Comparison of ENCODE assay signal across 21 mouse cellular contexts in genomic region chr13:9426267-9426666, GRCm38 (mm10).
A peak's percentile ranks its signal among the peaks of the same experiment; 100 is the strongest.
DNase-seq lines count a peak whose midpoint lies in the region; ATAC-seq and TF ChIP-seq lines count a peak whose summit lies in the region.
"Had no signal": no experiment of that assay in that cellular context is flagged by ENCODE, and none has a peak within 500 bp of the region (broad histone marks: within the 10 kb centered on the region; RNA-seq: fewer than 3 reads in every experiment).

No protein-coding gene starts in this region.

- H3K4me3 ChIP-seq in heart, embryonic 13.5 days, result no peak overlapping the region
- no peak overlapping the region for H3K4me3 ChIP-seq in heart, embryonic 12.5 days
- no peak overlapping the region for H3K4me3 ChIP-seq in midbrain, embryonic 11.5 days (ENCODE audit: low read depth, low read length)
- no peak overlapping the region for H3K4me3 ChIP-seq in midbrain, embryonic 16.5 days (ENCODE audit: low read depth, low read length)
- no peak overlapping the region for H3K4me3 ChIP-seq in liver, embryonic 14.5 days (ENCODE audit: insufficient read depth in 1 of 2, low read depth in 2 of 2, low read length in 2 of 2)
- no peak overlapping the region for H3K4me3 ChIP-seq in embryonic facial prominence, embryonic 10.5 days
- H3K4me3 ChIP-seq: forebrain, embryonic 13.5 days; hindbrain, embryonic 10.5 days; hindbrain, embryonic 15.5 days; kidney, embryonic 15.5 days; layer of hippocampus, adult 2 months; left cerebral cortex, adult 2 months; limb, embryonic 12.5 days; midbrain, embryonic 13.5 days had no signal

- no peak for TF ChIP-seq CTCF in liver, embryonic 14.5 days (IDR thresholded peaks at IDR 0.05; ENCODE audit: low read depth)

- H3K27me3 ChIP-seq in heart, embryonic 13.5 days (replicated peaks), result no peaks in the 10 kb centered on the region
- H3K27me3 ChIP-seq in heart, embryonic 12.5 days (replicated peaks), result no peaks in the 10 kb centered on the region
- H3K27me3 ChIP-seq in midbrain, embryonic 11.5 days (ENCODE audit: control insufficient read depth, insufficient read depth, low read length), result no peaks in the 10 kb centered on the region
- no peaks in the 10 kb centered on the region for H3K27me3 ChIP-seq in midbrain, embryonic 16.5 days (ENCODE audit: control insufficient read depth, insufficient read depth, low read depth, low read length)
- H3K27me3 ChIP-seq in liver, embryonic 14.5 days (ENCODE audit: control insufficient read depth, insufficient read depth, low read length), result no peaks in the 10 kb centered on the region
- H3K27me3 ChIP-seq in embryonic facial prominence, embryonic 10.5 days (replicated peaks; ENCODE audit: low read depth, poor library complexity, severe bottlenecking), result no peaks in the 10 kb centered on the region
- H3K27me3 ChIP-seq: forebrain, embryonic 13.5 days; hindbrain, embryonic 15.5 days; kidney, embryonic 15.5 days; limb, embryonic 12.5 days; midbrain, embryonic 13.5 days had no signal

- peak; percentile 48 for TF ChIP-seq EP300 in liver, embryonic 14.5 days (IDR thresholded peaks at IDR 0.05; ENCODE audit: low read depth)

- no peaks in the 10 kb centered on the region for H3K9me3 ChIP-seq in heart, embryonic 13.5 days
- H3K9me3 ChIP-seq in heart, embryonic 12.5 days (replicated peaks), result peaks cover 3% of the 10 kb centered on the region
- H3K9me3 ChIP-seq in midbrain, embryonic 11.5 days (ENCODE audit: control insufficient read depth, low read length), result peaks cover 2% of the 10 kb centered on the region; the same call in 1 of the 2 replicates
- H3K9me3 ChIP-seq in midbrain, embryonic 16.5 days (replicated peaks; ENCODE audit: control insufficient read depth, low read length, poor library complexity, severe bottlenecking), result no peaks in the 10 kb centered on the region
- H3K9me3 ChIP-seq in liver, embryonic 14.5 days (ENCODE audit: control insufficient read depth, low read length), result no peaks in the 10 kb centered on the region
- H3K9me3 ChIP-seq in embryonic facial prominence, embryonic 10.5 days, result peaks cover 3% of the 10 kb centered on the region; the same call in 1 of the 2 replicates
- H3K9me3 ChIP-seq: G1E; hindbrain, embryonic 15.5 days; limb, embryonic 12.5 days had no signal

- H3K9ac ChIP-seq in heart, embryonic 13.5 days, result no peak overlapping the region
- no peak overlapping the region for H3K9ac ChIP-seq in heart, embryonic 12.5 days
- no peak overlapping the region for H3K9ac ChIP-seq in midbrain, embryonic 11.5 days (ENCODE audit: low read length)
- H3K9ac ChIP-seq in midbrain, embryonic 16.5 days (ENCODE audit: low read depth, low read length), result no peak overlapping the region
- no peak overlapping the region for H3K9ac ChIP-seq in liver, embryonic 14.5 days (replicated peaks)
- H3K9ac ChIP-seq: forebrain, embryonic 13.5 days; hindbrain, embryonic 15.5 days; kidney, embryonic 15.5 days; limb, embryonic 12.5 days; lung, embryonic 14.5 days; midbrain, embryonic 13.5 days had no signal

- peak; percentile 31 for DNase-seq in midbrain, embryonic 11.5 days (ENCODE audit: low spot score, missing footprints)
- peak; percentile 10 to 43 (median 42) for DNase-seq in liver, embryonic 14.5 days (ENCODE audit: low read depth in 3 of 3, low spot score in 3 of 3)
- no peak for DNase-seq in thymus, postnatal 36 days
- DNase-seq in embryonic facial prominence, embryonic 10.5 days (ENCODE audit: low spot score), result no peak
- DNase-seq: adrenal gland, postnatal 10 days; gastrocnemius, postnatal 14 days; kidney, adult 18-20 months had no signal

- no peak for ATAC-seq in heart, embryonic 13.5 days (ENCODE audit: extremely low read depth, insufficient number of reproducible peaks, low FRiP score, low TSS enrichment)
- ATAC-seq in heart, embryonic 12.5 days (ENCODE audit: insufficient number of reproducible peaks, low FRiP score), result no peak
- ATAC-seq in midbrain, embryonic 11.5 days (ENCODE audit: low FRiP score), result no peak
- ATAC-seq in midbrain, embryonic 16.5 days, result no peak
- ATAC-seq in liver, embryonic 14.5 days (ENCODE audit: insufficient read depth), result peak; percentile 91
- ATAC-seq in megakaryocyte-erythroid progenitor cell, adult 5-6 weeks (replicated peaks; ENCODE audit: low FRiP score, low TSS enrichment, poor library complexity, severe bottlenecking), result peak; percentile 98
- ATAC-seq: forebrain, embryonic 13.5 days; midbrain, embryonic 13.5 days had no signal

- H3K4me2 ChIP-seq in heart, embryonic 13.5 days, result no peak overlapping the region
- H3K4me2 ChIP-seq in heart, embryonic 12.5 days, result no peak overlapping the region
- H3K4me2 ChIP-seq in midbrain, embryonic 11.5 days, result no peak overlapping the region
- no peak overlapping the region for H3K4me2 ChIP-seq in midbrain, embryonic 16.5 days (ENCODE audit: low read length)
- no peak overlapping the region; the same call in 1 of the 2 replicates for H3K4me2 ChIP-seq in liver, embryonic 14.5 days (ENCODE audit: low read depth)
- H3K4me2 ChIP-seq: forebrain, embryonic 13.5 days; hindbrain, embryonic 15.5 days; kidney, embryonic 15.5 days; limb, embryonic 12.5 days; lung, embryonic 14.5 days; midbrain, embryonic 13.5 days had no signal

- no peaks in the 10 kb centered on the region for H3K36me3 ChIP-seq in heart, embryonic 13.5 days
- no peaks in the 10 kb centered on the region for H3K36me3 ChIP-seq in heart, embryonic 12.5 days
- H3K36me3 ChIP-seq in midbrain, embryonic 11.5 days (ENCODE audit: control insufficient read depth, insufficient read depth, low read length), result no peaks in the 10 kb centered on the region
- no peaks in the 10 kb centered on the region for H3K36me3 ChIP-seq in midbrain, embryonic 16.5 days (ENCODE audit: control insufficient read depth, insufficient read depth, low read length)
- H3K36me3 ChIP-seq in liver, embryonic 14.5 days (replicated peaks; ENCODE audit: control insufficient read depth, insufficient read depth, low read depth), result no peaks in the 10 kb centered on the region
- H3K36me3 ChIP-seq in embryonic facial prominence, embryonic 10.5 days (replicated peaks), result no peaks in the 10 kb centered on the region
- H3K36me3 ChIP-seq: G1E; hindbrain, embryonic 10.5 days; hindbrain, embryonic 15.5 days; limb, embryonic 12.5 days; midbrain, embryonic 13.5 days had no signal

- H3K27ac ChIP-seq in heart, embryonic 13.5 days (replicated peaks), result peak overlapping the region; percentile 39; the same call in 1 of the 2 replicates
- H3K27ac ChIP-seq in heart, embryonic 12.5 days (ENCODE audit: poor library complexity, severe bottlenecking), result no peak overlapping the region
- no peak overlapping the region for H3K27ac ChIP-seq in midbrain, embryonic 11.5 days (ENCODE audit: low read depth, low read length)
- H3K27ac ChIP-seq in midbrain, embryonic 16.5 days (ENCODE audit: low read length), result no peak overlapping the region
- no peak overlapping the region for H3K27ac ChIP-seq in liver, embryonic 14.5 days
- no peak overlapping the region for H3K27ac ChIP-seq in embryonic facial prominence, embryonic 10.5 days (replicated peaks)
- H3K27ac ChIP-seq: forebrain, embryonic 13.5 days; hindbrain, embryonic 10.5 days; hindbrain, embryonic 15.5 days; kidney, embryonic 15.5 days; layer of hippocampus, adult 2 months; left cerebral cortex, adult 2 months; limb, embryonic 12.5 days; midbrain, embryonic 13.5 days had no signal

- H3K4me1 ChIP-seq in heart, embryonic 13.5 days, result peaks cover 40% of the 10 kb centered on the region
- H3K4me1 ChIP-seq in heart, embryonic 12.5 days (replicated peaks), result peaks cover 34% of the 10 kb centered on the region
- no peaks in the 10 kb centered on the region for H3K4me1 ChIP-seq in midbrain, embryonic 11.5 days (ENCODE audit: control insufficient read depth, insufficient read depth, low read length)
- H3K4me1 ChIP-seq in midbrain, embryonic 16.5 days (ENCODE audit: control insufficient read depth, insufficient read depth, low read length), result no peaks in the 10 kb centered on the region
- peaks cover 6 to 18% of the 10 kb centered on the region in 2 experiments; a peak in 3 of 4 replicates for H3K4me1 ChIP-seq in liver, embryonic 14.5 days (replicated peaks; ENCODE audit: control insufficient read depth in 2 of 2, insufficient read depth in 2 of 2, low read length in 1 of 2)
- no peaks in the 10 kb centered on the region for H3K4me1 ChIP-seq in embryonic facial prominence, embryonic 10.5 days
- H3K4me1 ChIP-seq: forebrain, embryonic 13.5 days; hindbrain, embryonic 10.5 days; kidney, embryonic 15.5 days; midbrain, embryonic 13.5 days had no signal

Comparison
In these comparisons a context has a peak if more than half of its experiments do, and no peak if none do; other contexts are left out.
1. ATAC-seq: peak in liver, embryonic 14.5 days (single experiment) and megakaryocyte-erythroid progenitor cell, adult 5-6 weeks (single experiment); none in heart, embryonic 13.5 days (single experiment), heart, embryonic 12.5 days (single experiment), midbrain, embryonic 11.5 days (single experiment) and midbrain, embryonic 16.5 days (single experiment).
2. DNase-seq: peak in midbrain, embryonic 11.5 days (single experiment) and liver, embryonic 14.5 days (3 of 3); none in thymus, postnatal 36 days (0 of 2) and embryonic facial prominence, embryonic 10.5 days (single experiment).